Mouse (Mus musculus) heart, embryonic 15.5 days (tissue): ENCODE results near the gene Scgb3a1. TPM values are rescaled to one million over a fixed set of nuclear protein-coding genes. Genes with fewer than 3 reads are reported as not detected.

Experiments used
- ATAC-seq: fragments of 200-750 bp; cut with Nextera tagmentation; replicated peaks from 2 replicates; pipeline ENCODE4 v1.8.0; 2017; ENCODE audit warnings: low read depth, moderate TSS enrichment; ENCODE audit not compliant: insufficient number of reproducible peaks, insufficient read depth, low FRiP score
- H3K27ac ChIP-seq: fragments of 300-500 bp; sonication (generic); 2 replicates; pipeline ENCODE4 v1.5.1; 2015; ENCODE audit warnings: mild to moderate bottlenecking, inconsistent platforms
- H3K27me3 ChIP-seq: fragments of 300-500 bp; sonication (generic); 2 replicates; pipeline ENCODE4 v1.6.1; 2015; ENCODE audit warnings: inconsistent platforms
- H3K36me3 ChIP-seq: fragments of 300-500 bp; sonication (generic); 2 replicates; pipeline ENCODE4 v1.6.1; 2015; ENCODE audit warnings: mild to moderate bottlenecking, inconsistent platforms
- H3K4me1 ChIP-seq: fragments of 300-500 bp; sonication (generic); replicated peaks from 2 replicates; pipeline ENCODE4 v1.6.1; 2015; ENCODE audit warnings: inconsistent platforms
- H3K4me2 ChIP-seq: fragments of 300-500 bp; sonication (generic); 2 replicates; pipeline ENCODE4 v1.6.1; 2015; ENCODE audit warnings: inconsistent platforms, mild to moderate bottlenecking, moderate library complexity
- H3K4me3 ChIP-seq: fragments of 300-500 bp; sonication (generic); 2 replicates; pipeline ENCODE4 v1.5.1; 2015; ENCODE audit warnings: mild to moderate bottlenecking, inconsistent platforms
- H3K9ac ChIP-seq: fragments of 300-500 bp; sonication (generic); 2 replicates; pipeline ENCODE4 v1.6.1; 2015; ENCODE audit warnings: mild to moderate bottlenecking, inconsistent platforms
- H3K9me3 ChIP-seq: fragments of 300-500 bp; sonication (generic); replicated peaks from 2 replicates; pipeline ENCODE4 v1.6.1; 2016; ENCODE audit warnings: inconsistent platforms
- WGBS: fragments of 180-500 bp; shearing (Covaris S2); methylation state at CpG from one replicate; pipeline ENCODE4 v1.1.7; 2015; ENCODE audit warnings: mixed read lengths; 5-methylcytosine and 5-hydroxymethylcytosine counted together
- polyA plus RNA-seq: library from polyadenylated mRNA; unstranded; fragments of >200 nt; fragmentation: Nextera tagmentation; extraction: Ambion mirVana; gene quantifications from 2 replicates; pipeline ENCODE4 v1.2.1, GENCODE M21; 2015

Scgb3a1 gene
- 0.53 and 0.76 TPM in 2 replicates for polyA plus RNA-seq

DNA sequence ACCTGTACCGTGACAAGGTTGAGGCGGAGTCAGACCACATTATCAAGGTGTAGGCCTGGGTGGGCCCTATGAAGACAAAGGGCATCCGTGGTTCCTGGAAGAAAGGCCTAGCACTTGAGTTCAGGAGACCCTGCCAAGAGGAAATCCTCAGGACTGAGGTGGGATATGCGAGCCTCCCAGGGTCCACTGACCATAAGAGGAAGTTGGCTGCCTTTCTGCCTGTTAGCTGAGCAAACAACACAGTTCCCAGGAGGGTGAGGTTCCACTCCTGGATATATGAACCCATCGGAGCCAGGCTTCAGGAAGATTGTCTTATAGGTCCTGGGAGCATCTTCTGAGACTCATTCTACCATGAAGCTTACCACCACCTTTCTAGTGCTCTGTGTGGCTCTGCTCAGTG, at the start of gene Scgb3a1:
TSS of gene Scgb3a1 (plus strand) at position 301 of the 400 bp plus-strand sequence.
- 71% methylated on average over 5 of the region's 5 CpGs for WGBS
- no peak within 1 kb of the TSS for H3K9ac ChIP-seq
- no peak within 1 kb of the TSS for H3K4me2 ChIP-seq
- ATAC-seq, result no peak
- H3K27ac ChIP-seq, result no peak within 1 kb of the TSS
- H3K9me3 ChIP-seq, result no peaks in the 10 kb centered on the region
- no peaks in the 10 kb centered on the region for H3K36me3 ChIP-seq
- peaks cover 15% of the 10 kb centered on the region for H3K4me1 ChIP-seq
- H3K4me3 ChIP-seq, result no peak within 1 kb of the TSS
- H3K27me3 ChIP-seq, result no peaks in the 10 kb centered on the region

- H3K27me3 ChIP-seq, result peaks cover 9% of the 10 kb centered on the region; the same call in 1 of the 2 replicates
- 76% methylated on average over 10 of the region's 10 CpGs for WGBS
- no peaks in the 10 kb centered on the region for H3K9me3 ChIP-seq
- H3K9ac ChIP-seq, result no peak overlapping the region
- H3K36me3 ChIP-seq, result no peaks in the 10 kb centered on the region
- ATAC-seq, result no peak
- H3K4me1 ChIP-seq, result peaks cover 18% of the 10 kb centered on the region
- H3K4me2 ChIP-seq, result no peak overlapping the region
- H3K4me3 ChIP-seq, result no peak overlapping the region
- H3K27ac ChIP-seq, result no peak overlapping the region
Observed at GRCm38 (mm10) chr11:49615856-49616725, 47.3 kb upstream of the Scgb3a1 start.

- WGBS, result 56% methylated on average over 8 of the region's 8 CpGs
- peaks cover 9% of the 10 kb centered on the region; the same call in 1 of the 2 replicates for H3K27me3 ChIP-seq
Observed at GRCm38 (mm10) chr11:49618476-49618875, 44.9 kb upstream of the Scgb3a1 start.

DNA sequence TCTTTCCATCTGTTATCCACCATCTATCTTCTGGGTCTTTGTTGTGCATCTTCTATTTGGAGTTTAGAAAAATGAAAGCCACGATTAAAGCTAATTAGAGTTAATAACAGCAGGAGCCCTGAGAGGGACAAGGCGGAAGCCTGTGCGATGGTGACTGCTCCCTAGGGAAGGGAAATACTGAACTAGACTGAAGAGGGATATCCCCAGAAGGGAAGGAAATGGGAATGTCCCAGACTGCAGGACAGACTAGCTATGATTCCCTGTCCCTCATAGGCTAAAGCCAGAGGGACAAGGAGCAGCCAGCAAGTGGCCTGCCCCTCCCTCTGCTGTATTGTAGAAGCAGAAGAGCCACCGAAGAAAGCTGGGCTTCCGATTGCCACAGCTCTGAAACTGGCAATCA, 41.5 kb upstream of the Scgb3a1 start:
- WGBS, result 73% methylated on average over 5 of the region's 5 CpGs
- Histone ChIP-seq H3K27ac (no peak overlapping the region), H3K4me3 (no peak overlapping the region), H3K9me3 (no peaks in the 10 kb centered on the region), H3K27me3 (0 out of 2 replicates have a peak, but pooled peaks cover 6% of the 10 kb centered on the region), H3K4me2 (no peak overlapping the region), H3K36me3 (no peaks in the 10 kb centered on the region), H3K4me1 (no peaks in the 10 kb centered on the region; the same call in 1 of the 2 replicates), H3K9ac (no peak overlapping the region)
- no peak for ATAC-seq

More at GRCm38 (mm10) chr11:49618476-49618875, 44.9 kb upstream of the Scgb3a1 start:
- peaks cover 4% of the 10 kb centered on the region for H3K4me1 ChIP-seq
- no peak overlapping the region for H3K4me3 ChIP-seq
- no peaks in the 10 kb centered on the region for H3K9me3 ChIP-seq
- H3K4me2 ChIP-seq, result no peak overlapping the region
- H3K36me3 ChIP-seq, result no peaks in the 10 kb centered on the region
- H3K27ac ChIP-seq, result no peak overlapping the region
- no peak overlapping the region for H3K9ac ChIP-seq
- no peak for ATAC-seq

DNA sequence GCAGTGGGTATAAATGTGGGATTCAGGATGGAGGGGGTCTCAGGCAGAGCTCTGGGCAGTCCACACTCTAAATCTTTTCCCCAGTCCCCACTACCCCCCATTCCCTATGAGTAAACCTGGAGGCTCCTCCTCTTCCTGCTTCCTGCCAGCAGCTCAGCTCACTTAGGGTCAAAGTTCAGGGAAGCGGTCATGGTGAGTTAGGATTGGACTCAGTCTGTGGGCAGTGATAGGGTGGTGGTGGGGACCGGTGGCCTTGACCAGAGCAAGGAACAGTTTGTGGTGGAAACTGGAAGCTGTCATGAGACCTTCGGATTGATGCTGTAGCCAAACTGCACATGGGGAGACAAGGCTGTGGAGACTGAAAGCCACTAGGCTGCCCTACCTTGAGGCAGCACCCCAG, 39.3 kb upstream of the Scgb3a1 start:
- ATAC-seq, result no peak; the same call in 1 of the 2 replicates
- H3K9me3 ChIP-seq, result no peaks in the 10 kb centered on the region

DNA sequence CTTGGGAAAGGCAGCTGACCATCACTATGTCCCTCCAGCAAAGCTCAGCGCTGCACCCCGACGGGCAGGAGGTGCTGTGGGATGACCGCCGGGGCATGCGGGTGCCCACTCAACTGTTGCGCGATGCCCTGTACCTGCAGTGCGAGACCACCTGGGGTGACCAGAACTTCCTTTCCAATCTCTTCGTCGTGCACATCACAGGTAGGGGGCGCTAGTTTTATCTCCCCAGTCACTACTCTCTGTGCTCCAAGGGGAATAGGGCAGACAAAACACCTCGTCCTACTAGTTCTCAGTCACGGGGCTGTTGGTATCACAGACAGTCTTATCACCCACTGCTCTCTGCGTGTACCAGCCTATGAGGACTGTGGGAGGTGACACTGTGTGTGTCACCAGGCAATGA, 37.5 kb upstream of the Scgb3a1 start:
- Histone ChIP-seq H3K9ac (no peak overlapping the region), H3K27me3 (peaks cover 4% of the 10 kb centered on the region; the same call in 1 of the 2 replicates), H3K4me2 (no peak overlapping the region), H3K36me3 (no peaks in the 10 kb centered on the region), H3K9me3 (no peaks in the 10 kb centered on the region), H3K4me1 (no peaks in the 10 kb centered on the region; the same call in 1 of the 2 replicates), H3K4me3 (no peak overlapping the region), H3K27ac (no peak overlapping the region)
- WGBS, result 58% methylated on average over 15 of the region's 15 CpGs
- ATAC-seq, result no peak

More for the DNA sequence above, 39.3 kb upstream of the Scgb3a1 start:
- no peak overlapping the region for H3K27ac ChIP-seq
- 74% methylated on average over 3 of the region's 3 CpGs for WGBS
- no peak overlapping the region for H3K4me3 ChIP-seq
- no peaks in the 10 kb centered on the region for H3K36me3 ChIP-seq
- H3K4me2 ChIP-seq, result no peak overlapping the region
- no peaks in the 10 kb centered on the region; the same call in 1 of the 2 replicates for H3K4me1 ChIP-seq
- no peak overlapping the region for H3K9ac ChIP-seq
- 0 out of 2 replicates have a peak, but pooled peaks cover 3% of the 10 kb centered on the region for H3K27me3 ChIP-seq

- WGBS, result 78% methylated on average over 8 of the region's 8 CpGs
- no peak for ATAC-seq
- H3K36me3 ChIP-seq, result no peaks in the 10 kb centered on the region
- no peaks in the 10 kb centered on the region for H3K9me3 ChIP-seq
- H3K4me1 ChIP-seq, result no peaks in the 10 kb centered on the region; the same call in 1 of the 2 replicates
- H3K4me3 ChIP-seq, result no peak overlapping the region
- peaks cover 5% of the 10 kb centered on the region; the same call in 1 of the 2 replicates for H3K27me3 ChIP-seq
- H3K9ac ChIP-seq, result no peak overlapping the region
- no peak overlapping the region for H3K27ac ChIP-seq
- no peak overlapping the region for H3K4me2 ChIP-seq
Observed at GRCm38 (mm10) chr11:49626748-49627147, 36.7 kb upstream of the Scgb3a1 start.

DNA sequence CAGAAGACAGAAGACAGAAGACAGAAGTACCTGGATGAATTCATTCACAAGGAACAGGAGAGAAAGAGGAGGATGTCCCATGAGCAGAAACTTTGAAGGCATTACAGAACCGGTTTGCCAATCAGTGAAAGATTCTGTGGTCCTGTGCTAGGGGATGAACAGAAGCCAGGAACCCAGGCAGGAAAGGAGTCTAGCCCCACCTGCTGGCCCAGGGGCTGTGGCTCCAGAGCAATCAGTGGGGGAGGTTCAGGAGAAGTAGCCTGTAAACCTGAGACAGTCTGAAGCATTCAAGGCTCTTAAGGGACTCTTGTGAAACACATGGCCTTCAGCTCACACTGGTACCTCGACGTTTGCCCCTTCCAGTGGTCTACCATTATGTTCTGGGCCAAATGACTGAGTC, 32.3 kb upstream of the Scgb3a1 start:
- H3K4me1 ChIP-seq, result peaks cover 15% of the 10 kb centered on the region
- H3K4me2 ChIP-seq, result no peak overlapping the region
- no peaks in the 10 kb centered on the region for H3K9me3 ChIP-seq
- H3K27ac ChIP-seq, result no peak overlapping the region
- H3K27me3 ChIP-seq, result peaks cover 41% of the 10 kb centered on the region
- H3K4me3 ChIP-seq, result no peak overlapping the region
- ATAC-seq, result no peak
- 20% methylated on average over 3 of the region's 3 CpGs for WGBS
- H3K9ac ChIP-seq, result no peak overlapping the region
- no peaks in the 10 kb centered on the region for H3K36me3 ChIP-seq

GRCm38 (mm10) chr11:49632256-49632655, 31.2 kb upstream of the Scgb3a1 start:
- Histone ChIP-seq H3K9ac (no peak overlapping the region), H3K27me3 (peaks cover 52% of the 10 kb centered on the region), H3K27ac (no peak overlapping the region), H3K4me3 (no peak overlapping the region), H3K4me1 (peaks cover 22% of the 10 kb centered on the region), H3K9me3 (no peaks in the 10 kb centered on the region), H3K4me2 (no peak overlapping the region), H3K36me3 (no peaks in the 10 kb centered on the region)
- no peak for ATAC-seq
- WGBS, result 63% methylated on average over 2 of the region's 2 CpGs

DNA sequence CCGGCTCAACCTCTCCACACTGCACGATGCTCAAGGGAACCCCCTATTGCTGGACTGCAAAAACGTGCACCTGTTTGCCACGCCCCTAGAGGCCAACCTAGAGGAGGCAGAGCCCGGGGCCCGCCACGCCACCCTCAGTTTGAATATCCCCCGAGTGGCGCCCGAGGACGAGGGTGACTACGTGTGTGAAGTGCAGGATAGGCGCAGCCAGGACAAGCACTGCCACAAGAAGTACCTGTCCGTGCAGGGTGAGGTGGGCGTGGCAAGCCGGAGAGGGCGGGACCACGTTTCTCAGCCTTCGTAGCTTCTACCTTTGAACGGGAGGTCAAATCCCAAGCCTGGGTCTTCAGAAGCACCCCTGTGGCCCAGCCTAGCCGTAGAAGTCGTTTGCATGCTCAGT, 29.3 kb upstream of the Scgb3a1 start:
- H3K27ac ChIP-seq, result no peak overlapping the region
- H3K9me3 ChIP-seq, result no peaks in the 10 kb centered on the region
- H3K9ac ChIP-seq, result no peak overlapping the region
- H3K36me3 ChIP-seq, result no peaks in the 10 kb centered on the region
- peaks cover 54% of the 10 kb centered on the region for H3K27me3 ChIP-seq
- peak overlapping the region; percentile 52 for H3K4me2 ChIP-seq
- WGBS, result 22% methylated on average over 22 of the region's 22 CpGs
- H3K4me3 ChIP-seq, result peak overlapping the region; percentile 24
- H3K4me1 ChIP-seq, result peaks cover 22% of the 10 kb centered on the region
- ATAC-seq, result no peak

GRCm38 (mm10) chr11:49635671-49636070, 27.7 kb upstream of the Scgb3a1 start:
- Histone ChIP-seq H3K4me1 (peaks cover 22% of the 10 kb centered on the region), H3K27ac (no peak overlapping the region), H3K4me3 (no peak overlapping the region), H3K9ac (no peak overlapping the region), H3K9me3 (no peaks in the 10 kb centered on the region), H3K27me3 (peaks cover 51% of the 10 kb centered on the region), H3K36me3 (no peaks in the 10 kb centered on the region), H3K4me2 (no peak overlapping the region)
- WGBS, result 61% methylated on average over 6 of the region's 6 CpGs
- no peak for ATAC-seq
